ENCODE assay signal across 16 mouse cellular contexts in genomic region chr3:128043709-128044108, GRCm38 (mm10).
"Had no signal": no experiment of that assay in that cellular context is flagged by ENCODE, and none has a peak within 500 bp of the region (broad histone marks: within the 10 kb centered on the region; RNA-seq: fewer than 3 reads in every experiment).

No protein-coding gene starts in this region.

- H3K4me2 ChIP-seq: neural tube, embryonic 13.5 days; neural tube, embryonic 15.5 days; stomach, embryonic 15.5 days had no signal

- H3K27me3 ChIP-seq: neural tube, embryonic 13.5 days; neural tube, embryonic 15.5 days; stomach, embryonic 15.5 days had no signal

- DNase-seq: retina, postnatal 1 day; right cerebral cortex, adult 18-20 months; right cerebral cortex, postnatal 14 days; right cerebral cortex, postnatal 25 days; right cerebral cortex, postnatal 4 days; spleen, adult 18-20 months; thymus, adult 18-20 months; thymus, adult 2 months; thymus, postnatal 14 days; thymus, postnatal 25 days; thymus, postnatal 36 days; thymus, postnatal 4 days had no signal

- H3K9ac ChIP-seq: neural tube, embryonic 13.5 days; neural tube, embryonic 15.5 days; stomach, embryonic 15.5 days had no signal

- H3K36me3 ChIP-seq: neural tube, embryonic 13.5 days; neural tube, embryonic 15.5 days; stomach, embryonic 15.5 days had no signal

- H3K9me3 ChIP-seq: neural tube, embryonic 15.5 days; stomach, embryonic 15.5 days had no signal

- H3K27ac ChIP-seq: neural tube, embryonic 13.5 days; neural tube, embryonic 15.5 days; stomach, embryonic 15.5 days; stomach, postnatal 0 days had no signal

- H3K4me3 ChIP-seq: neural tube, embryonic 13.5 days; neural tube, embryonic 15.5 days; stomach, embryonic 15.5 days had no signal
